Mouse (Mus musculus) olfactory bulb, adult 2 months (tissue): ENCODE measurements at regions not wholly inside any gene's neighbourhood (a gene's known extent, or its start where the extent isn't known, plus 50 kb on each side); places are given as distances from the start of the nearest gene placed in this dataset.
A peak's percentile ranks its signal among the peaks of the same experiment; 100 is the strongest.
"Not testable (repeated sequence)": the region's sequence is repeated elsewhere in the genome, so short reads cannot be mapped to it uniquely, and the experiment has no call there.

ENCODE experiments used
- H3K27ac ChIP-seq: fragments of 200-500 bp; 2 replicates; pipeline ENCODE4 v1.5.1; 2012; ENCODE audit warnings: low read depth, low read length; ENCODE audit not compliant: insufficient read depth
- H3K4me1 ChIP-seq: fragments of 200-500 bp; 2 replicates; pipeline ENCODE4 v1.6.1; 2012; ENCODE audit warnings: low read length; ENCODE audit not compliant: control insufficient read depth, insufficient read depth
- H3K4me3 ChIP-seq: fragments of 200-500 bp; 2 replicates; pipeline ENCODE4 v1.5.1; 2012; ENCODE audit warnings: mild to moderate bottlenecking, low read depth, low read length, moderate library complexity; ENCODE audit not compliant: insufficient read depth
- POLR2A ChIP-seq: fragments of 200-500 bp; IDR thresholded peaks from 2 replicates; pipeline ENCODE4 v1.6.1; 2012; ENCODE audit warnings: mild to moderate bottlenecking, low read depth, low read length, moderate library complexity; ENCODE audit not compliant: insufficient read depth
- WGBS: fragments of 180-500 bp; shearing (Covaris S2); methylation state at CpG from one replicate; pipeline ENCODE4 v1.1.7; 2018; 5-methylcytosine and 5-hydroxymethylcytosine counted together

- peak; percentile 51; the same call in 1 of the 2 replicates for TF ChIP-seq POLR2A
- not testable (repeated sequence) for H3K4me1 ChIP-seq
- H3K4me3 ChIP-seq: peak overlapping the region; percentile 99
- 1% methylated on average over 85 of the region's 87 CpGs for WGBS
- peak overlapping the region; percentile 60; the same call in 1 of the 2 replicates for H3K27ac ChIP-seq
These were observed 69.4 kb upstream of the Asap2 start for GRCm38 (mm10) chr12:20920653-20921397.

DNA sequence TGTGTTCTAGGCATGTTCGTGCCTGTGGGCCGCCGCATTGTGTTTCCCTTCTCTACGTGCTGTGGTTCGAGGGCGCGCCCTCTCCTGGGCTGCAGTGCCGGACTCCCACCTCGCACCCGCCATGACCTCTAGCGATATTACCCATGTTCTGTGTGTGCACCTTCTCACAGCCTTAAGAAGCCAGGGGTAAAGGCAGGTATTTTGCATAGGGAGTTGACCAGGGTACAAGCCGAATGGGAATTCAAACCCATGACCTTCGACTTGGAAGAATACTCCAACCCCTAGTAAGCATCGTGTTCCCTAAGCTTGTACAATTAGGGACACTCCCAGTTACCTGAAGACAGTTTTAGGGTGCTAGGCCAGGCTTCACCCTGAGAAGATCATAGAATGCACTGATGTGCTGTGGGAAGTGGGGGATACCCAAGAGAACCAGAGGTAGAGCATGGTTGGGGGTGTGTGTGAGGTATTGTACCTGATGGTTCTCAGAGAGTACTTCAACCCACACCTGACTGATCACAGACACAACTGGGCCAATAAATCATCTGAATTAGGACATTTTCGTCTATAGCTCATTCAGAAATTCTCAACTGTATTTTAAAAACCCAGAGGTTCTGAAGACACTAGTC is 68.7 kb upstream of the Asap2 start:
- peak overlapping the region; percentile 99 for H3K4me3 ChIP-seq
- not testable (repeated sequence) for H3K27ac ChIP-seq, H3K4me1 ChIP-seq
- 11% methylated on average over 15 of the region's 15 CpGs for WGBS

- H3K4me3 ChIP-seq, H3K27ac ChIP-seq, H3K4me1 ChIP-seq: not testable (repeated sequence)
- 32% methylated on average over 3 of the region's 3 CpGs for WGBS
These were observed 61.3 kb upstream of the Asap2 start for GRCm38 (mm10) chr12:20928966-20929365.
